Mouse (Mus musculus): ENCODE measurements around the gene Slc29a3.

DNA sequence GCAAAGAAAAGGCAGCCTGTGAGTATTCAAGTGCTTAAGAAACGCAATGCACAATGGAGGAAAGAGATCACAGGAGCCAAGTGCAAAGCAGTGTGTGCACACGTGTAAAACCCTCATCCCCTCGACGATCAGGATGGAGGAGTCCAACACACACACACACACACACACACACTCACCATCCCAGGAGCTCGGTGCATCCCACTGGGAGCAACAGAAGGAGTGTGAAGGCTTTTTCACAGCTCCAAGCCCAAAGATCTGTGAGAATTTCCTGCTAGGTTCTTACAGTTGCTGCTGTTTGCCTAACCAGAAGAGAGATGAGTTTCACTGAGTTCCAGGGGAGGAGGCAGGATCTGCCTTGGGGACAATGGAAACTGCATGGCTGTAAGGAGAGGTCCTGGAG is 20.9 kb downstream of the Slc29a3 start:
- TF ChIP-seq CTCF (IDR thresholded peaks at IDR 0.05; ENCODE audit: low read depth) (no peak), EP300 (IDR thresholded peaks at IDR 0.05; ENCODE audit: low read depth) (no peak)

All from liver, postnatal 0 days (tissue).